30 mouse cellular contexts compared by ENCODE assay signal in genomic region chr12:85749861-85750260, GRCm38 (mm10). TPM values are rescaled to one million over a fixed set of nuclear protein-coding genes. Genes with fewer than 3 reads are reported as not detected.
A peak's percentile ranks its signal among the peaks of the same experiment; 100 is the strongest.
DNase-seq lines count a peak whose midpoint lies in the region; ATAC-seq and TF ChIP-seq lines count a peak whose summit lies in the region.
"Had no signal": no experiment of that assay in that cellular context is flagged by ENCODE, and none has a peak within 500 bp of the region (broad histone marks: within the 10 kb centered on the region; RNA-seq: fewer than 3 reads in every experiment).

No protein-coding gene starts in this region.

- no peaks in the 10 kb centered on the region for H3K9me3 ChIP-seq in kidney, embryonic 15.5 days (replicated peaks)
- H3K9me3 ChIP-seq in kidney, postnatal 0 days (replicated peaks; ENCODE audit: low read length): no peaks in the 10 kb centered on the region
- H3K9me3 ChIP-seq: embryonic facial prominence, embryonic 12.5 days; embryonic facial prominence, embryonic 15.5 days; G1E; heart, embryonic 15.5 days; hindbrain, embryonic 10.5 days; hindbrain, embryonic 13.5 days had no signal

- H3K36me3 ChIP-seq in kidney, embryonic 15.5 days: no peaks in the 10 kb centered on the region
- no peaks in the 10 kb centered on the region for H3K36me3 ChIP-seq in kidney, postnatal 0 days (ENCODE audit: insufficient read depth, low read length)
- H3K36me3 ChIP-seq: embryonic facial prominence, embryonic 12.5 days; embryonic facial prominence, embryonic 15.5 days; G1E; heart, embryonic 15.5 days; hindbrain, embryonic 10.5 days; hindbrain, embryonic 13.5 days had no signal

- peak; percentile 75 for DNase-seq in kidney, adult 11 months
- peak; percentile 52 to 84 for DNase-seq in kidney, adult 8-10 months
- peak; percentile 24 for DNase-seq in kidney, postnatal 0 days (ENCODE audit: low spot score)
- peak; percentile 66 to 83 for DNase-seq in kidney, postnatal 25 days
- DNase-seq in adrenal gland, postnatal 4 days (ENCODE audit: low spot score in 2 of 2): no peak
- DNase-seq in gastrocnemius, adult 8-10 months (ENCODE audit: low spot score in 2 of 2): no peak
- DNase-seq: adrenal gland, postnatal 10 days; adrenal gland, postnatal 36 days; B cell, adult 2 months; cerebellum, adult 11 months; cerebellum, adult 2 months; cerebellum, adult 9-11 months; cerebellum, postnatal 25 days; forebrain, postnatal 0 days; gastrocnemius, postnatal 14 days; heart, adult 11 months; heart, postnatal 10 days; heart, postnatal 36 days had no signal

- no peak for TF ChIP-seq CTCF in kidney, postnatal 0 days (IDR thresholded peaks at IDR 0.05; ENCODE audit: low read depth)

- H3K4me3 ChIP-seq in kidney, embryonic 15.5 days (replicated peaks): no peak overlapping the region
- no peak overlapping the region for H3K4me3 ChIP-seq in kidney, postnatal 0 days (replicated peaks; ENCODE audit: low read depth, low read length)
- H3K4me3 ChIP-seq: embryonic facial prominence, embryonic 12.5 days; embryonic facial prominence, embryonic 15.5 days; heart, embryonic 15.5 days; hindbrain, embryonic 10.5 days; hindbrain, embryonic 13.5 days had no signal

- WGBS in kidney, embryonic 15.5 days: 75% methylated on average over 9 of the region's 9 CpGs
- WGBS in kidney, postnatal 0 days: 71% methylated on average over 9 of the region's 9 CpGs

- H3K27ac ChIP-seq in kidney, embryonic 15.5 days: no peak overlapping the region
- H3K27ac ChIP-seq in kidney, postnatal 0 days: no peak overlapping the region
- H3K27ac ChIP-seq: embryonic facial prominence, embryonic 12.5 days; embryonic facial prominence, embryonic 15.5 days; heart, embryonic 15.5 days; hindbrain, embryonic 10.5 days; hindbrain, embryonic 13.5 days had no signal

- H3K9ac ChIP-seq in kidney, embryonic 15.5 days: no peak overlapping the region
- H3K9ac ChIP-seq in kidney, postnatal 0 days (ENCODE audit: low read depth, low read length): no peak overlapping the region
- H3K9ac ChIP-seq: embryonic facial prominence, embryonic 12.5 days; embryonic facial prominence, embryonic 15.5 days; forebrain, postnatal 0 days; heart, embryonic 15.5 days; hindbrain, embryonic 13.5 days had no signal

- H3K4me1 ChIP-seq in kidney, embryonic 15.5 days: peaks cover 18% of the 10 kb centered on the region
- 0 out of 2 replicates have a peak, but pooled peaks cover 4% of the 10 kb centered on the region for H3K4me1 ChIP-seq in kidney, postnatal 0 days (replicated peaks; ENCODE audit: insufficient read depth, low read length)
- H3K4me1 ChIP-seq: embryonic facial prominence, embryonic 12.5 days had no signal

- peaks cover 20% of the 10 kb centered on the region for H3K27me3 ChIP-seq in kidney, embryonic 15.5 days
- 0 out of 2 replicates have a peak, but pooled peaks cover 5% of the 10 kb centered on the region for H3K27me3 ChIP-seq in kidney, postnatal 0 days (ENCODE audit: insufficient read depth, low read length)
- H3K27me3 ChIP-seq: CH12.LX, Patski had no signal

- H3K4me2 ChIP-seq in kidney, embryonic 15.5 days: no peak overlapping the region
- H3K4me2 ChIP-seq in kidney, postnatal 0 days (ENCODE audit: low read length): no peak overlapping the region
- H3K4me2 ChIP-seq: embryonic facial prominence, embryonic 12.5 days; embryonic facial prominence, embryonic 15.5 days; heart, embryonic 11.5 days; heart, embryonic 15.5 days; hindbrain, embryonic 13.5 days had no signal

- no peak for ATAC-seq in kidney, embryonic 15.5 days (replicated peaks; ENCODE audit: low FRiP score)
- ATAC-seq in kidney, postnatal 0 days (replicated peaks; ENCODE audit: low FRiP score, low read depth): no peak
- ATAC-seq: forebrain, embryonic 14.5 days; forebrain, postnatal 0 days; hindbrain, embryonic 16.5 days; Patski had no signal

RNA-seq across cellular contexts. Expression of gene Flvcr2, which starts 3.5 kb away (rescaled TPM):
- 4.2 and 4.4 TPM in 2 replicates for polyA plus RNA-seq in kidney, embryonic 15.5 days (2015; fragmentation: Nextera tagmentation; extraction: Ambion mirVana)
- polyA plus RNA-seq in kidney, postnatal 0 days (2015; fragmentation: Nextera tagmentation; extraction: Ambion mirVana): 7.0 and 7.5 TPM in 2 replicates
- 1 to 10 TPM; 6.3 to 7.3 TPM for total RNA-seq in adrenal gland, postnatal 4 days (2021)
- total RNA-seq in gastrocnemius, adult 8-10 months (2022): under 1 TPM; 0.24 to 0.75 (median 0.50) TPM
- polyA plus RNA-seq: G1E had no signal

Comparison
In these comparisons a context has a peak if more than half of its experiments do, and no peak if none do; other contexts are left out.
1. DNase-seq: peak in kidney, adult 11 months (single experiment), kidney, adult 8-10 months (2 of 2), kidney, postnatal 0 days (single experiment) and kidney, postnatal 25 days (2 of 2); none in adrenal gland, postnatal 4 days (0 of 2) and gastrocnemius, adult 8-10 months (0 of 2).
2. RNA of gene Flvcr2, which starts 3.5 kb away (total RNA-seq): 6.3 to 7.3 TPM in adrenal gland, postnatal 4 days; 0.24 to 0.75 TPM in gastrocnemius, adult 8-10 months; every median in the first group is over 4 times any median in the second.